Comparison of ENCODE assay signal across 15 mouse cellular contexts in the genomic region with DNA sequence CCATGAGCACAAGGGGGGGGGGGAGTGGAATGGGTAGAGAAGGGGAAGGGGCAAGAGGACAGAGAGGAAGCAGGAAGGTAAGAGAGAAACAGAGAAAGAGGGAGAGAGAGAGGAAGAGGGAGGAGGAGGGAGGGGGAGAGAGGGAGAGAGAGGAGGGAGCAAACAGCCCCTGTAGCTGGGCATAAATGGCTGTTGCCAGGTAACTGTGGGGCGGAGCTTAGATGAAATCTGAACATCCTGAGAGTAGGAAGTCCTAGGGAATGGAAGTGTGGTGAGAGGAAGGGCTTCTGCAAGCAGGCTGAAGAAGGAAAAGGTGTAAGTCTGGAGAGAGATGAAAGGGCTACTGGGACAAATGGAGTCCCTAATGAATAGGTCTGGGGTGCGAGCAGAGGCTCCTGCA. TPM values are rescaled to one million over a fixed set of nuclear protein-coding genes. Genes with fewer than 3 reads are reported as not detected.
DNase-seq lines count a peak whose midpoint lies in the region; ATAC-seq and TF ChIP-seq lines count a peak whose summit lies in the region.
"Had no signal": no experiment of that assay in that cellular context is flagged by ENCODE, and none has a peak within 500 bp of the region (broad histone marks: within the 10 kb centered on the region; RNA-seq: fewer than 3 reads in every experiment).

No protein-coding gene starts in this region.

- DNase-seq in cerebellum, adult 9-10 months, result peak; percentile 15
- no peak for DNase-seq in cerebellum, adult 11 months
- DNase-seq in lung, embryonic 14.5 days, result peak; percentile 51
- no peak for DNase-seq in lung, postnatal 14 days
- DNase-seq in kidney, adult 9 months, result peak; percentile 48
- no peak for DNase-seq in liver, embryonic 14.5 days (ENCODE audit: low read depth in 3 of 3, low spot score in 3 of 3)
- no peak for DNase-seq in urinary bladder, postnatal 36 days (ENCODE audit: low spot score in 2 of 2)
- DNase-seq in spleen, postnatal 10 days (ENCODE audit: low spot score in 2 of 2), result no peak
- DNase-seq: cerebellum, adult 2 months had no signal

- no peaks in the 10 kb centered on the region for H3K36me3 ChIP-seq in lung, embryonic 14.5 days (ENCODE audit: insufficient read depth)
- no peaks in the 10 kb centered on the region; the same call in 1 of the 2 replicates for H3K36me3 ChIP-seq in liver, embryonic 14.5 days (replicated peaks; ENCODE audit: control insufficient read depth, insufficient read depth, low read depth)
- H3K36me3 ChIP-seq: embryonic facial prominence, embryonic 15.5 days; heart, embryonic 15.5 days; hindbrain, embryonic 13.5 days; midbrain, embryonic 13.5 days had no signal

- H3K9ac ChIP-seq in lung, embryonic 14.5 days, result no peak overlapping the region
- H3K9ac ChIP-seq in liver, embryonic 14.5 days (replicated peaks), result no peak overlapping the region
- H3K9ac ChIP-seq: embryonic facial prominence, embryonic 15.5 days; heart, embryonic 15.5 days; hindbrain, embryonic 13.5 days; midbrain, embryonic 13.5 days had no signal

- H3K9me3 ChIP-seq in lung, embryonic 14.5 days (ENCODE audit: low read depth, low read length), result no peaks in the 10 kb centered on the region
- no peaks in the 10 kb centered on the region for H3K9me3 ChIP-seq in liver, embryonic 14.5 days (ENCODE audit: control insufficient read depth, low read length)
- H3K9me3 ChIP-seq: embryonic facial prominence, embryonic 15.5 days; heart, embryonic 15.5 days; hindbrain, embryonic 13.5 days; midbrain, embryonic 13.5 days had no signal

- no peak overlapping the region for H3K4me3 ChIP-seq in lung, embryonic 14.5 days (ENCODE audit: low read depth, low read length)
- H3K4me3 ChIP-seq in liver, embryonic 14.5 days (ENCODE audit: insufficient read depth in 1 of 2, low read depth in 2 of 2, low read length in 2 of 2), result no peak overlapping the region
- H3K4me3 ChIP-seq: embryonic facial prominence, embryonic 15.5 days; heart, embryonic 15.5 days; hindbrain, embryonic 13.5 days; midbrain, embryonic 13.5 days had no signal

- no peak overlapping the region for H3K27ac ChIP-seq in lung, embryonic 14.5 days (ENCODE audit: low read depth)
- H3K27ac ChIP-seq in liver, embryonic 14.5 days, result peak overlapping the region; percentile 3; the same call in 1 of the 2 replicates
- H3K27ac ChIP-seq: embryonic facial prominence, embryonic 15.5 days; heart, embryonic 15.5 days; hindbrain, embryonic 13.5 days; midbrain, embryonic 13.5 days had no signal

- 0 out of 2 replicates have a peak, but pooled peaks cover 5% of the 10 kb centered on the region for H3K4me1 ChIP-seq in lung, embryonic 14.5 days (ENCODE audit: insufficient read depth)
- H3K4me1 ChIP-seq in liver, embryonic 14.5 days (replicated peaks; ENCODE audit: control insufficient read depth in 2 of 2, insufficient read depth in 2 of 2, low read length in 1 of 2), result peaks cover 43 to 45% of the 10 kb centered on the region in 2 experiments

- H3K27me3 ChIP-seq in lung, embryonic 14.5 days (ENCODE audit: insufficient read depth, low read length), result no peaks in the 10 kb centered on the region
- no peaks in the 10 kb centered on the region for H3K27me3 ChIP-seq in liver, embryonic 14.5 days (ENCODE audit: control insufficient read depth, insufficient read depth, low read length)
- H3K27me3 ChIP-seq: embryonic facial prominence, embryonic 15.5 days; heart, embryonic 15.5 days had no signal

- WGBS in lung, embryonic 14.5 days, result 23% methylated on average over 2 of the region's 2 CpGs
- 72% methylated on average over 2 of the region's 2 CpGs for WGBS in liver, embryonic 14.5 days (ENCODE audit: insufficient replicate concordance)

- no peak overlapping the region for H3K4me2 ChIP-seq in lung, embryonic 14.5 days
- no peak overlapping the region for H3K4me2 ChIP-seq in liver, embryonic 14.5 days (ENCODE audit: low read depth)
- H3K4me2 ChIP-seq: embryonic facial prominence, embryonic 15.5 days; heart, embryonic 15.5 days; hindbrain, embryonic 13.5 days; midbrain, embryonic 13.5 days had no signal

- no peak for TF ChIP-seq EP300 in liver, embryonic 14.5 days (IDR thresholded peaks at IDR 0.05; ENCODE audit: low read depth)

- no peak for TF ChIP-seq CTCF in lung, embryonic 14.5 days (IDR thresholded peaks at IDR 0.05; ENCODE audit: low read depth)
- no peak for TF ChIP-seq CTCF in liver, embryonic 14.5 days (IDR thresholded peaks at IDR 0.05; ENCODE audit: low read depth)

- no peak for ATAC-seq in lung, embryonic 14.5 days (ENCODE audit: insufficient read depth)
- no peak for ATAC-seq in liver, embryonic 14.5 days (ENCODE audit: insufficient read depth)
- ATAC-seq: activated CD4-positive, CD25-positive, alpha-beta regulatory T cell, adult 4 months; midbrain, embryonic 13.5 days had no signal

RNA-seq across cellular contexts. Expression of gene Ankrd54, which starts 3.6 kb away (rescaled TPM):
- 54.4 and 55.4 TPM in 2 replicates for polyA plus RNA-seq in lung, embryonic 14.5 days (2014; fragmentation: Nextera tagmentation; extraction: Ambion mirVana)
- polyA plus RNA-seq in liver, embryonic 14.5 days (2012; rRNA removed), result 39.9 and 43.4 TPM in 2 replicates
- 37.7 and 48.3 TPM in 2 replicates for polyA plus RNA-seq in liver, embryonic 14.5 days (2014; fragmentation: Nextera tagmentation; extraction: Ambion mirVana)

RNA-seq across cellular contexts. Expression of gene Eif3l, which starts 8.7 kb away (rescaled TPM):
- 243 and 249 TPM in 2 replicates for polyA plus RNA-seq in lung, embryonic 14.5 days (2014; fragmentation: Nextera tagmentation; extraction: Ambion mirVana)
- 99.9 and 104 TPM in 2 replicates for polyA plus RNA-seq in liver, embryonic 14.5 days (2012; rRNA removed)
- 130 and 132 TPM in 2 replicates for polyA plus RNA-seq in liver, embryonic 14.5 days (2014; fragmentation: Nextera tagmentation; extraction: Ambion mirVana)

RNA-seq across cellular contexts. Expression of gene Galr3, which starts 24.6 kb away (rescaled TPM):
- not detected in 2 replicates for polyA plus RNA-seq in lung, embryonic 14.5 days (2014; fragmentation: Nextera tagmentation; extraction: Ambion mirVana)
- polyA plus RNA-seq in liver, embryonic 14.5 days (2012; rRNA removed), result 0.30 and 0.50 TPM in 2 replicates
- not detected in 2 replicates for polyA plus RNA-seq in liver, embryonic 14.5 days (2014; fragmentation: Nextera tagmentation; extraction: Ambion mirVana)
- polyA plus RNA-seq: activated CD4-positive, CD25-positive, alpha-beta regulatory T cell, adult 4 months; heart, embryonic 15.5 days; hindbrain, embryonic 13.5 days; lung, embryonic 16.5 days; midbrain, embryonic 13.5 days had no signal

RNA-seq across cellular contexts. Expression of gene H1f0, which starts 38.0 kb away (rescaled TPM):
- polyA plus RNA-seq in lung, embryonic 14.5 days (2014; fragmentation: Nextera tagmentation; extraction: Ambion mirVana), result 201 and 209 TPM in 2 replicates
- 53.1 and 65.2 TPM in 2 replicates for polyA plus RNA-seq in liver, embryonic 14.5 days (2012; rRNA removed)
- polyA plus RNA-seq in liver, embryonic 14.5 days (2014; fragmentation: Nextera tagmentation; extraction: Ambion mirVana), result 47.8 and 52.8 TPM in 2 replicates

RNA-seq across cellular contexts. Expression of gene Micall1, which starts 42.4 kb away (rescaled TPM):
- polyA plus RNA-seq in lung, embryonic 14.5 days (2014; fragmentation: Nextera tagmentation; extraction: Ambion mirVana), result 7.5 and 9.0 TPM in 2 replicates
- 1.6 and 1.7 TPM in 2 replicates for polyA plus RNA-seq in liver, embryonic 14.5 days (2012; rRNA removed)
- 0.69 and 0.71 TPM in 2 replicates for polyA plus RNA-seq in liver, embryonic 14.5 days (2014; fragmentation: Nextera tagmentation; extraction: Ambion mirVana)

Comparison
In these comparisons a context has a peak if more than half of its experiments do, and no peak if none do; other contexts are left out.
1. DNase-seq: peak in cerebellum, adult 9-10 months (single experiment), lung, embryonic 14.5 days (single experiment) and kidney, adult 9 months (single experiment); none in cerebellum, adult 11 months (single experiment), lung, postnatal 14 days (single experiment), liver, embryonic 14.5 days (0 of 3), urinary bladder, postnatal 36 days (0 of 2) and spleen, postnatal 10 days (0 of 2).